Mouse (Mus musculus) brain, embryonic 14.5 days (tissue): ENCODE results near the gene Anp32e. TPM values are rescaled to one million over a fixed set of nuclear protein-coding genes. Genes with fewer than 3 reads are reported as not detected.
"Not testable (repeated sequence)": the region's sequence is repeated elsewhere in the genome, so short reads cannot be mapped to it uniquely, and the experiment has no call there.

ENCODE experiments used
- DNase-seq: peaks from one replicate; pipeline ENCODE4 v3.0.0-alpha.2; 2011; ENCODE audit warnings: low read depth
- CTCF ChIP-seq: fragments of 200-500 bp; IDR thresholded peaks from 2 replicates; pipeline ENCODE4 v1.5.1; 2012; ENCODE audit warnings: inconsistent platforms, mild to moderate bottlenecking, moderate library complexity, borderline replicate concordance; ENCODE audit not compliant: insufficient read depth, insufficient read length; ENCODE audit errors: extremely low read depth
- POLR2A ChIP-seq: fragments of 200-500 bp; IDR thresholded peaks from 2 replicates; pipeline ENCODE4 v1.6.1; 2012; ENCODE audit warnings: mild to moderate bottlenecking, inconsistent platforms, borderline replicate concordance; ENCODE audit not compliant: poor library complexity, insufficient read depth, insufficient read length, severe bottlenecking; ENCODE audit errors: extremely low read depth
- polyA plus RNA-seq: library from polyadenylated mRNA; depleted of rRNA; stranded (reverse); fragments of >200 nt; gene quantifications from 2 replicates; pipeline ENCODE4 v1.2.3, GENCODE M21; 2012

The Anp32e gene
- polyA plus RNA-seq, 1 experiment: 107 TPM

GRCm38 (mm10) chr3:95957359-95958148 lies 28.5 kb downstream of the Anp32e start:
- DNase-seq: peak; percentile 80
- TF ChIP-seq POLR2A (no peak), CTCF (no peak)

GRCm38 (mm10) chr3:95959082-95959481 lies 30.0 kb downstream of the Anp32e start:
- no peak for DNase-seq
- no peak for TF ChIP-seq POLR2A
- no peak for TF ChIP-seq CTCF

- DNase-seq: no peak
- TF ChIP-seq CTCF (no peak), POLR2A (no peak)
Measured at GRCm38 (mm10) chr3:95959807-95960206, 30.8 kb downstream of the Anp32e start.

- not testable (repeated sequence) for DNase-seq
Measured at GRCm38 (mm10) chr3:95962182-95962581, 33.1 kb downstream of the Anp32e start.

GRCm38 (mm10) chr3:95963230-95963629 lies 34.2 kb downstream of the Anp32e start:
- DNase-seq: no peak
- TF ChIP-seq POLR2A (no peak), CTCF (no peak)

- peak; percentile 59; the same call in 1 of the 2 replicates for TF ChIP-seq CTCF
- no peak for TF ChIP-seq POLR2A
- DNase-seq: no peak
Measured at GRCm38 (mm10) chr3:95963681-95964080, 34.6 kb downstream of the Anp32e start.

GRCm38 (mm10) chr3:95965518-95966451 lies 36.7 kb downstream of the Anp32e start:
- peak; percentile 46; the same call in 1 of the 2 replicates for TF ChIP-seq CTCF
- no peak for TF ChIP-seq POLR2A
- DNase-seq: peak; percentile 76

- TF ChIP-seq CTCF (no peak), POLR2A (no peak)
- DNase-seq: no peak
Measured at GRCm38 (mm10) chr3:95969277-95969676, 40.2 kb downstream of the Anp32e start.

GRCm38 (mm10) chr3:95970661-95971060 lies 41.6 kb downstream of the Anp32e start:
- DNase-seq: not testable (repeated sequence)

GRCm38 (mm10) chr3:95972251-95972872 lies 43.3 kb downstream of the Anp32e start:
- DNase-seq: no peak
- no peak for TF ChIP-seq CTCF
- no peak for TF ChIP-seq POLR2A

- no peak for TF ChIP-seq POLR2A
- TF ChIP-seq CTCF: no peak
- DNase-seq: peak; percentile 98
Measured at GRCm38 (mm10) chr3:95972873-95973634, 44.0 kb downstream of the Anp32e start.

- no peak for DNase-seq
- TF ChIP-seq POLR2A (no peak), CTCF (no peak)
Measured at GRCm38 (mm10) chr3:95977079-95977478, 48.0 kb downstream of the Anp32e start.

GRCm38 (mm10) chr3:95977587-95977986 lies 48.5 kb downstream of the Anp32e start:
- DNase-seq: not testable (repeated sequence)
